Mouse (Mus musculus) embryonic facial prominence, embryonic 15.5 days (tissue): ENCODE measurements around the gene Ppp3cb. TPM values are rescaled to one million over a fixed set of nuclear protein-coding genes. Genes with fewer than 3 reads are reported as not detected.

Experiments
- polyA plus RNA-seq: library from polyadenylated mRNA; unstranded; fragments of >200 nt; fragmentation: Nextera tagmentation; extraction: Ambion mirVana; gene quantifications from 2 replicates; pipeline ENCODE4 v1.2.1, GENCODE M21; 2015

The Ppp3cb gene
- polyA plus RNA-seq, 1 experiment from 2014 or later = 46.7 TPM

Other genes with a start within 250 kb of the Ppp3cb start
- 47.3 and 54.4 TPM in 2 replicates for gene Ecd, start 198.5 kb downstream of the Ppp3cb start, polyA plus RNA-seq
- gene Fam149b, start 198.4 kb downstream of the Ppp3cb start, polyA plus RNA-seq = 36.0 and 36.9 TPM in 2 replicates
- gene Dnajc9, start 157.7 kb downstream of the Ppp3cb start, polyA plus RNA-seq = 168 and 176 TPM in 2 replicates
- 82.9 and 90.6 TPM in 2 replicates for gene Mrps16, start 152.9 kb downstream of the Ppp3cb start, polyA plus RNA-seq
- gene Cfap70, start 94.3 kb downstream of the Ppp3cb start, polyA plus RNA-seq = 4.2 and 7.3 TPM in 2 replicates
- gene Anxa7, start 66.4 kb downstream of the Ppp3cb start, polyA plus RNA-seq = 56.4 and 61.7 TPM in 2 replicates
- 1.9 and 2.0 TPM in 2 replicates for gene Mss51, start 49.7 kb downstream of the Ppp3cb start, polyA plus RNA-seq
- 5.6 and 6.6 TPM in 2 replicates for gene Usp54, start 94.5 kb upstream of the Ppp3cb start, polyA plus RNA-seq
- gene Myoz1, start 110.0 kb upstream of the Ppp3cb start, polyA plus RNA-seq = 7.0 and 9.7 TPM in 2 replicates
- 30.1 and 37.7 TPM in 2 replicates for gene Synpo2l, start 121.8 kb upstream of the Ppp3cb start, polyA plus RNA-seq
- gene Sec24c, start 127.7 kb upstream of the Ppp3cb start, polyA plus RNA-seq = 86.8 and 92.5 TPM in 2 replicates
- 32.3 and 34.2 TPM in 2 replicates for gene Fut11, start 148.4 kb upstream of the Ppp3cb start, polyA plus RNA-seq
- 166 and 171 TPM in 2 replicates for gene Chchd1, start 156.4 kb upstream of the Ppp3cb start, polyA plus RNA-seq
- 38.6 and 40.1 TPM in 2 replicates for gene Zswim8, start 161.0 kb upstream of the Ppp3cb start, polyA plus RNA-seq
- gene Ndst2, start 188.0 kb upstream of the Ppp3cb start, polyA plus RNA-seq = 35.1 and 38.8 TPM in 2 replicates
- 54.3 and 56.3 TPM in 2 replicates for gene Camk2g, start 247.5 kb upstream of the Ppp3cb start, polyA plus RNA-seq